Comparison of ENCODE assay signal across 17 mouse cellular contexts in the genomic region with DNA sequence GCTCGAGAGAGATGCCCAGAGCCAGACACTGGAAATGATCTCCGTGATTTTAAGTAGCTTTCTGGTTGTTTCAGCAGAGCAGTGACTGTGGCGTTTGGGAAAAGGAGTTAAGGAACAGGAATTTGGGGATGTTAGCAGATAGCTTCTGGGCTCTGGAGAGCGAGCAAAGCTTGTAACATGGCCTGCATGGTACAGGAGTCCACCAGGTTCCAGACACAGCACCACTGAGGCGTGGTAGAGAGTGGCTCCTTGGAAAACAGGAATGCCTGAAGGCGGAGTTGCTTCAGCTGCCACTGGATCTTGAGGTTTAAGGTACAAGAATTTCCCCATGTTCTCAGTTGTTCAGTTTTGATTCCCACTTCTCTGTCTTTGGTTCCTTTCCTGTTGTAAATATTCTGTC.
"Had no signal": no experiment of that assay in that cellular context is flagged by ENCODE, and none has a peak within 500 bp of the region (broad histone marks: within the 10 kb centered on the region; RNA-seq: fewer than 3 reads in every experiment).

No protein-coding gene starts in this region.

- DNase-seq: layer of hippocampus, adult 9-11 months; liver, embryonic 13.5 days; lung, adult 2 months; lung, postnatal 14 days; lung, postnatal 4 days; retina, postnatal 1 day; right cerebral cortex, postnatal 25 days; spleen, adult 18-20 months; thymus, adult 18-20 months; thymus, postnatal 36 days had no signal

- H3K4me3 ChIP-seq: layer of hippocampus, adult 2 months; liver, embryonic 13.5 days; midbrain, embryonic 12.5 days; midbrain, embryonic 15.5 days; neural tube, embryonic 12.5 days; neural tube, embryonic 15.5 days had no signal

- H3K4me1 ChIP-seq: midbrain, embryonic 12.5 days; midbrain, embryonic 15.5 days; neural tube, embryonic 12.5 days had no signal

- H3K4me2 ChIP-seq: liver, embryonic 13.5 days; midbrain, embryonic 12.5 days; midbrain, embryonic 15.5 days; neural tube, embryonic 12.5 days; neural tube, embryonic 15.5 days had no signal

- H3K9me3 ChIP-seq: liver, embryonic 13.5 days; midbrain, embryonic 12.5 days; midbrain, embryonic 15.5 days; neural tube, embryonic 12.5 days; neural tube, embryonic 15.5 days had no signal

- H3K36me3 ChIP-seq: liver, embryonic 13.5 days; midbrain, embryonic 15.5 days; neural tube, embryonic 15.5 days had no signal

- H3K27ac ChIP-seq: hindbrain, postnatal 0 days; layer of hippocampus, adult 2 months; liver, embryonic 13.5 days; midbrain, embryonic 12.5 days; midbrain, embryonic 15.5 days; neural tube, embryonic 12.5 days; neural tube, embryonic 15.5 days had no signal

- H3K9ac ChIP-seq: liver, embryonic 13.5 days; midbrain, embryonic 12.5 days; midbrain, embryonic 15.5 days; neural tube, embryonic 12.5 days; neural tube, embryonic 15.5 days had no signal

- H3K27me3 ChIP-seq: liver, embryonic 13.5 days; midbrain, embryonic 12.5 days; midbrain, embryonic 15.5 days; neural tube, embryonic 12.5 days; neural tube, embryonic 15.5 days had no signal

- ATAC-seq: hindbrain, postnatal 0 days; inflammation-experienced regulatory T-cells, adult 6 months; midbrain, embryonic 15.5 days had no signal
